Mouse (Mus musculus): ENCODE results near the gene Malrd1. TPM values are rescaled to one million over a fixed set of nuclear protein-coding genes. Genes with fewer than 3 reads are reported as not detected.

Malrd1 gene
- total RNA-seq, 2 experiments from 2014 or later, result not detected

GRCm38 (mm10) chr2:16248861-16249260, 722.6 kb downstream of the Malrd1 start:
- intact Hi-C loops (cut with DNase I), result no loop called here
- DNase-seq (ENCODE audit: low spot score in 2 of 2), result no peak

GRCm38 (mm10) chr2:16252274-16252673, 726.0 kb downstream of the Malrd1 start:
- intact Hi-C loops (cut with DNase I), result no loop called here
- no peak for DNase-seq (ENCODE audit: low spot score in 2 of 2)

Data from left cerebral cortex, postnatal 36 days (tissue).